Mouse (Mus musculus) myocyte (in vitro differentiated cells): ENCODE results near the gene Cdc42ep5.

Experiments used
- CEBPB ChIP-seq: IDR thresholded peaks from 2 replicates; pipeline ENCODE4 v1.6.1; 2011; ENCODE audit warnings: mild to moderate bottlenecking, moderate library complexity; ENCODE audit not compliant: poor library complexity, insufficient read depth, severe bottlenecking
- E2F4 ChIP-seq: IDR thresholded peaks from one replicate; pipeline ENCODE4 v1.6.1; 2011; ENCODE audit warnings: mild to moderate bottlenecking, control low read depth, moderate library complexity; ENCODE audit not compliant: insufficient read depth
- MAX ChIP-seq: IDR thresholded peaks from one replicate; pipeline ENCODE4 v1.6.1; 2011; ENCODE audit warnings: low read depth, mild to moderate bottlenecking, control low read depth
- MYOG ChIP-seq, 3 experiments: IDR thresholded peaks; one replicate each; pipeline ENCODE4 v1.6.1; 2011; ENCODE audit warnings: control low read depth in 2 of 3, low read depth in 2 of 3, mild to moderate bottlenecking in 2 of 3; ENCODE audit not compliant: insufficient read length in 2 of 3, control insufficient read depth in 1 of 3, insufficient read depth in 1 of 3
- POLR2A ChIP-seq: IDR thresholded peaks from one replicate; pipeline ENCODE4 v1.6.1; 2011; ENCODE audit warnings: low read depth, mild to moderate bottlenecking, control low read depth, moderate library complexity; ENCODE audit not compliant: insufficient read length
- POLR2AphosphoS2 ChIP-seq: IDR thresholded peaks from one replicate; pipeline ENCODE4 v1.6.1; 2011; ENCODE audit warnings: low read depth, control low read depth; ENCODE audit not compliant: insufficient read length
- TCF12 ChIP-seq: IDR thresholded peaks from one replicate; pipeline ENCODE4 v1.6.1; 2011; ENCODE audit warnings: mild to moderate bottlenecking, control low read depth; ENCODE audit not compliant: poor library complexity, insufficient read depth, severe bottlenecking
- USF1 ChIP-seq: IDR thresholded peaks from one replicate; pipeline ENCODE4 v1.6.1; 2011; ENCODE audit warnings: low read depth, mild to moderate bottlenecking, control low read depth, moderate library complexity

- TF ChIP-seq POLR2A (no peak), E2F4 (no peak), USF1 (no peak), CEBPB (no peak), MYOG (IDR thresholded peaks at IDR 0.05; ENCODE audit: control insufficient read depth in 1 of 3, insufficient read depth in 1 of 3, insufficient read length in 2 of 3, low read depth in 2 of 3) (no peak), MAX (no peak), TCF12 (no peak), POLR2AphosphoS2 (no peak)
Measured at GRCm38 (mm10) chr7:4127894-4128293, 36.8 kb downstream of the Cdc42ep5 start.
